Mouse (Mus musculus) ES-E14 (cell line): ENCODE data around the gene Lrp1.

Source experiments
- CHD2 ChIP-seq: IDR thresholded peaks from 2 replicates; pipeline ENCODE4 v1.6.1; 2014; ENCODE audit warnings: mild to moderate bottlenecking, low read depth, low read length, inconsistent platforms
- HCFC1 ChIP-seq: IDR thresholded peaks from 2 replicates; pipeline ENCODE4 v1.6.1; 2012; ENCODE audit warnings: low read length, inconsistent platforms, borderline replicate concordance; ENCODE audit not compliant: insufficient read depth
- MAFK ChIP-seq: IDR thresholded peaks from 2 replicates; pipeline ENCODE4 v1.6.1; 2014; ENCODE audit warnings: mild to moderate bottlenecking, low read depth, low read length, inconsistent platforms; ENCODE audit not compliant: insufficient read depth
- ZC3H11A ChIP-seq: IDR thresholded peaks from 2 replicates; pipeline ENCODE4 v1.6.1; 2012; ENCODE audit warnings: low read depth, mild to moderate bottlenecking, inconsistent platforms, low read length, borderline replicate concordance
- ZNF384 ChIP-seq: IDR thresholded peaks from 2 replicates; pipeline ENCODE4 v1.6.1; 2012; ENCODE audit warnings: low read depth, low read length, inconsistent platforms

GRCm38 (mm10) chr10:127549892-127550291, 71.1 kb downstream of the Lrp1 start:
- TF ChIP-seq HCFC1 = no peak
- no peak for TF ChIP-seq ZNF384
- TF ChIP-seq ZC3H11A = no peak
- TF ChIP-seq MAFK = no peak
- no peak for TF ChIP-seq CHD2
